Mouse (Mus musculus): ENCODE data around the gene Grin3b. TPM values are rescaled to one million over a fixed set of nuclear protein-coding genes. Genes with fewer than 3 reads are reported as not detected.

Gene Grin3b
- polyA plus RNA-seq, 1 experiment from 2014 or later = 0.08 TPM

DNA sequence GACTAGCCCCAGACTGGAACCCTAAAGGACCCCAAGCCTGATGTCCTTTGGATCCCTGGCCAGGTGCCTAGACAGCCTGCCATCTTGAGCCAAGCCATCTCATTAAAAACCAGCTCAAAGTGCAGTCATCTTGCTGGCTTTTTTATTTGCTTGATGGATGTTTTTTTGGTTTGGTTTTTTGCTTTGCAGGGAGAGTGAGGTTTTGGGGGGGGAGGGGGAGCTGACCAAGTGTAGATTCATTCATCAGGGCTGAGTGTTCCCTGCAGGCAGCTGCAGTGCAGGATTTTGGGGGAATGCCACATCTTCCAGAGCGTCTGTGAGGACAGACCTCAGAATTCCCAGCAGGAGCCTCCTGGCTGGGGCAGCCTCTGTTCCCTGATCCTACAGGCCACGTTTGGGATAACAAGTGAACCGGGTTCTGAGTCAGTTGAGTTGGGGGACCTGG, 1.4 kb upstream of the Grin3b start:
- peaks cover 35% of the 10 kb centered on the region for H3K27me3 ChIP-seq (ENCODE audit: control insufficient read depth, insufficient read depth, low read depth, low read length)
- H3K27ac ChIP-seq (ENCODE audit: low read length) = no peak overlapping the region
- no peak overlapping the region for H3K4me2 ChIP-seq (ENCODE audit: low read depth, low read length)
- no peak for ATAC-seq (ENCODE audit: low read depth)
- no peaks in the 10 kb centered on the region for H3K9me3 ChIP-seq (replicated peaks; ENCODE audit: control insufficient read depth, low read length)
- no peak overlapping the region for H3K4me3 ChIP-seq (ENCODE audit: low read depth, low read length)
- H3K9ac ChIP-seq (ENCODE audit: low read depth, low read length) = no peak overlapping the region
- WGBS (ENCODE audit: insufficient replicate concordance) = 27% methylated on average over 3 of the region's 3 CpGs
- peaks cover 3% of the 10 kb centered on the region; the same call in 1 of the 2 replicates for H3K4me1 ChIP-seq (ENCODE audit: control insufficient read depth, low read depth, low read length)
- peaks cover 21% of the 10 kb centered on the region for H3K36me3 ChIP-seq (ENCODE audit: control insufficient read depth, insufficient read depth)

DNA sequence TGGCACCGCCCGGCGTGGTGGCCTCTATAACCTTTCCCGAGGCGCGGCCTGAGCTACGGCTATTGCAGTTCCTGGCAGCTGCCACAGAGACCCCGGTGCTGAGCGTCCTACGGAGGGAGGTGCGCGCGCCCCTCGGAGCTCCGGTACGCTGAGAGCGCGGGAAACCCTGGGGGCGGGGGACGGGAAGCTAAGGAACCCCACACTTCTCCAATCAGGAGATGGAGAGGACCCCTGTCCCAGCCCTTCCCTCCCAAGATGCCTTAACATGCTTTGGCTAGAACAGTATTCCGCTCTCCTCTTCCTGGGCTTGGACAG, 625 bp downstream of the Grin3b start:
- Histone ChIP-seq H3K4me3 (ENCODE audit: low read depth, low read length) (peak overlapping the region; percentile 16), H3K4me2 (ENCODE audit: low read depth, low read length) (peak overlapping the region; percentile 40), H3K4me1 (ENCODE audit: control insufficient read depth, low read depth, low read length) (peaks cover 3% of the 10 kb centered on the region), H3K36me3 (ENCODE audit: control insufficient read depth, insufficient read depth) (peaks cover 16% of the 10 kb centered on the region), H3K27me3 (ENCODE audit: control insufficient read depth, insufficient read depth, low read depth, low read length) (peaks cover 35% of the 10 kb centered on the region), H3K27ac (ENCODE audit: low read length) (no peak overlapping the region), H3K9me3 (replicated peaks; ENCODE audit: control insufficient read depth, low read length) (peaks cover 3% of the 10 kb centered on the region), H3K9ac (ENCODE audit: low read depth, low read length) (no peak overlapping the region)
- 7% methylated on average over 21 of the region's 21 CpGs for WGBS (ENCODE audit: insufficient replicate concordance)
- no peak for ATAC-seq (ENCODE audit: low read depth)

DNA sequence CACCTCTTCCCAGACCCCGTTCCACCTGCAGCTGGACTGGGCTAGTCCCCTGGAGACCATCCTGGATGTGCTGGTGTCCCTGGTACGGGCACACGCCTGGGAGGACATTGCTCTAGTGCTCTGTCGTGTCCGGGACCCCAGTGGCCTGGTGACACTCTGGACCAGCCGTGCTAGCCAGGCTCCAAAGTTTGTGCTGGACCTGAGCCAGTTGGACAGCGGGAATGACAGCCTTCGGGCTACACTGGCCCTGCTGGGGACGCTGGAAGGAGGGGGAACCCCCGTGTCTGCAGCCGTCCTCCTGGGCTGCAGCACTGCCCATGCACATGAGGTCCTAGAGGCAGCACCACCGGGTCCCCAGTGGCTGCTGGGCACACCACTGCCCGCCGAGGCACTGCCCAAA, 2.3 kb downstream of the Grin3b start:
- Histone ChIP-seq H3K9ac (ENCODE audit: low read depth, low read length) (no peak overlapping the region), H3K4me1 (ENCODE audit: control insufficient read depth, low read depth, low read length) (peaks cover 3% of the 10 kb centered on the region), H3K27me3 (ENCODE audit: control insufficient read depth, insufficient read depth, low read depth, low read length) (peaks cover 35% of the 10 kb centered on the region), H3K9me3 (replicated peaks; ENCODE audit: control insufficient read depth, low read length) (peaks cover 20% of the 10 kb centered on the region), H3K27ac (ENCODE audit: low read length) (no peak overlapping the region), H3K4me3 (ENCODE audit: low read depth, low read length) (no peak overlapping the region), H3K4me2 (ENCODE audit: low read depth, low read length) (no peak overlapping the region), H3K36me3 (ENCODE audit: control insufficient read depth, insufficient read depth) (peaks cover 26% of the 10 kb centered on the region)
- WGBS (ENCODE audit: insufficient replicate concordance) = 49% methylated on average over 14 of the region's 14 CpGs
- peak; percentile 48; the same call in 1 of the 2 replicates for ATAC-seq (ENCODE audit: low read depth)

DNA sequence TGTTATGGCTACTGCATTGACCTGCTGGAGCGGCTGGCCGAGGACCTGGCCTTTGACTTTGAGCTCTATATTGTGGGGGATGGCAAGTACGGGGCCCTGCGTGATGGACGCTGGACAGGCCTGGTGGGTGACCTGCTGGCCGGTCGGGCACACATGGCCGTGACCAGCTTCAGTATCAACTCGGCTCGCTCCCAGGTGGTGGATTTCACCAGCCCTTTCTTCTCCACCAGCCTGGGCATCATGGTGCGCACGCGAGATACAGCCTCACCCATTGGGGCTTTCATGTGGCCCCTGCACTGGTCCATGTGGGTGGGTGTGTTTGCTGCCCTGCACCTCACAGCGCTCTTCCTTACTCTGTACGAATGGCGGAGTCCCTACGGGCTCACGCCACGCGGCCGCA, 3.6 kb downstream of the Grin3b start:
- Histone ChIP-seq H3K36me3 (ENCODE audit: control insufficient read depth, insufficient read depth) (peaks cover 39% of the 10 kb centered on the region), H3K9ac (ENCODE audit: low read depth, low read length) (no peak overlapping the region), H3K27ac (ENCODE audit: low read length) (no peak overlapping the region), H3K4me1 (ENCODE audit: control insufficient read depth, low read depth, low read length) (peaks cover 3% of the 10 kb centered on the region), H3K27me3 (ENCODE audit: control insufficient read depth, insufficient read depth, low read depth, low read length) (peaks cover 35% of the 10 kb centered on the region), H3K4me3 (ENCODE audit: low read depth, low read length) (no peak overlapping the region), H3K9me3 (replicated peaks; ENCODE audit: control insufficient read depth, low read length) (peaks cover 28% of the 10 kb centered on the region), H3K4me2 (ENCODE audit: low read depth, low read length) (no peak overlapping the region)
- WGBS (ENCODE audit: insufficient replicate concordance) = 85% methylated on average over 21 of the region's 21 CpGs
- no peak for ATAC-seq (ENCODE audit: low read depth)

DNA sequence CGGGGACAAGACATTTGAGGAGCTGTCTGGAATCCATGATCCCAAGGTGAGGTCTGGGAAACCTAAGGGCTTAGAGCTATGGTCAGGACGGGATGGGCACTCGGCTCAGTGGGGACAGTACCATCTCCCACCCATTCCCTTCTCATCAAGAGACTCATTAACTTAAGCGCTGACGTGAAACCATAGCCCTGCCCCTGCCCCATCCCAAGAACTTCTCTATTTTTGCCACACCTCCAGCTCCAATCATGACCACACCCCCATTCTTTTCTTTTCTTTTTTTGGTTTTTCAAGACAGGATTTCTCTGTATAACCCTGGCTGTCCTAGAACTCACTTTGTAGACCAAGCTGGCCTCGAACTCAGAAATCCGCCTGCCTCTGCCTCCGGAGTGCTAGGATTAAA, 4.2 kb downstream of the Grin3b start:
- WGBS (ENCODE audit: insufficient replicate concordance) = 60% methylated on average over 8 of the region's 8 CpGs
- H3K36me3 ChIP-seq (ENCODE audit: control insufficient read depth, insufficient read depth) = peaks cover 41% of the 10 kb centered on the region
- no peak overlapping the region for H3K4me2 ChIP-seq (ENCODE audit: low read depth, low read length)
- no peak overlapping the region for H3K27ac ChIP-seq (ENCODE audit: low read length)
- H3K27me3 ChIP-seq (ENCODE audit: control insufficient read depth, insufficient read depth, low read depth, low read length) = peaks cover 29% of the 10 kb centered on the region
- H3K4me1 ChIP-seq (ENCODE audit: control insufficient read depth, low read depth, low read length) = peaks cover 3% of the 10 kb centered on the region
- no peak for ATAC-seq (ENCODE audit: low read depth)
- H3K9me3 ChIP-seq (replicated peaks; ENCODE audit: control insufficient read depth, low read length) = peaks cover 28% of the 10 kb centered on the region
- no peak overlapping the region for H3K9ac ChIP-seq (ENCODE audit: low read depth, low read length)
- no peak overlapping the region for H3K4me3 ChIP-seq (ENCODE audit: low read depth, low read length)

DNA sequence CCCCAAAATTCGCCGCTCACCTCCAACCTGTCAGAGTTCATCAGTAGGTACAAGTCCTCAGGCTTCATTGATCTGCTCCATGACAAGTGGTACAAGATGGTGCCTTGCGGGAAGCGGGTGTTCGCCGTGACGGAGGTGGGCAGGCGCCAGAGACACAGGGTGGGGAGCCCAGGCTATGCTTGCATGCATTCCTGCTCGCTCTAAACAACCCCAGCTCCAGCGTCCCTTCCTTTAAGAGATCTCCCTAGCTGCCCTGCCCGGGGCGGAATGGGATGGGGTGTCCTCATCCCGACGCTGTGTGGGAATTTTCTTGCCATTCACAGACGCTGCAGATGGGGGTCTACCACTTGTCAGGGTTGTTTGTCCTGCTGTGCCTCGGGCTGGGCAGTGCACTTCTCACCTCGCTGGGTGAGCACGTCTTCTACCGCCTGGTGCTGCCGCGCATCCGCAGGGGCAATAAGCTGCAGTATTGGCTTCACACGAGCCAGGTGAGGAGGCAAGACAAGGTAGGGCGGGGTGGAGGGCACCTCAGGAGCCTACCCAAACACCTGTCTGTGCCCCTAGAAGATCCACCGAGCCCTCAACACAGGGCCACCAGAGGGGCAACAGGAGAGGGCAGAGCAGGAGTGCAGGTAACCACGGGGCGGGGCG, 5.7 kb downstream of the Grin3b start:
- Histone ChIP-seq H3K27ac (ENCODE audit: low read length) (no peak overlapping the region), H3K4me2 (ENCODE audit: low read depth, low read length) (no peak overlapping the region), H3K4me1 (ENCODE audit: control insufficient read depth, low read depth, low read length) (peaks cover 3% of the 10 kb centered on the region), H3K4me3 (ENCODE audit: low read depth, low read length) (no peak overlapping the region), H3K9ac (ENCODE audit: low read depth, low read length) (no peak overlapping the region), H3K36me3 (ENCODE audit: control insufficient read depth, insufficient read depth) (peaks cover 41% of the 10 kb centered on the region), H3K9me3 (replicated peaks; ENCODE audit: control insufficient read depth, low read length) (peaks cover 28% of the 10 kb centered on the region), H3K27me3 (ENCODE audit: control insufficient read depth, insufficient read depth, low read depth, low read length) (peaks cover 15% of the 10 kb centered on the region)
- no peak for ATAC-seq (ENCODE audit: low read depth)
- WGBS (ENCODE audit: insufficient replicate concordance) = 88% methylated on average over 28 of the region's 28 CpGs

DNA sequence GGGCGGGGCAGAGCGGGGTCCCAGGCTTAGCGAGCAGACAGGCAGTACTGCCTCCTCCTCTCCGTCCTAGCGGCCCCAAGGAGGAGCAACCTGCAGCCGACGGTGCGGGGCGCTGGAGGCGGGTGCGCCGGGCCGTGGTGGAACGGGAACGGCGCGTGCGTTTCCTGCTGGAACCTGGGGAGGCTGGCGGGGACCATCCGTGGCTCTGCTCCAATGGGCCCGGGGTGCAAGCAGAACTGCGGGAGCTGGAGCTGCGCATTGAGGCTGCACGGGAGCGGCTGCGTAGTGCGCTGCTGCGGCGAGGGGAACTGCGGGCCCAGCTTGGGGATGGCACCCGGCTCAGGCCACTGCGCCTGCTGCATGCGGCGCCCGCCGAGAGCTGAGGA, 6.2 kb downstream of the Grin3b start:
- Histone ChIP-seq H3K27ac (ENCODE audit: low read length) (no peak overlapping the region), H3K9me3 (replicated peaks; ENCODE audit: control insufficient read depth, low read length) (peaks cover 28% of the 10 kb centered on the region), H3K4me3 (ENCODE audit: low read depth, low read length) (no peak overlapping the region), H3K4me2 (ENCODE audit: low read depth, low read length) (no peak overlapping the region), H3K27me3 (ENCODE audit: control insufficient read depth, insufficient read depth, low read depth, low read length) (peaks cover 10% of the 10 kb centered on the region), H3K9ac (ENCODE audit: low read depth, low read length) (no peak overlapping the region), H3K36me3 (ENCODE audit: control insufficient read depth, insufficient read depth) (peaks cover 41% of the 10 kb centered on the region), H3K4me1 (ENCODE audit: control insufficient read depth, low read depth, low read length) (peaks cover 3% of the 10 kb centered on the region)
- ATAC-seq (ENCODE audit: low read depth) = no peak
- 94% methylated on average over 35 of the region's 36 CpGs for WGBS (ENCODE audit: insufficient replicate concordance)

DNA sequence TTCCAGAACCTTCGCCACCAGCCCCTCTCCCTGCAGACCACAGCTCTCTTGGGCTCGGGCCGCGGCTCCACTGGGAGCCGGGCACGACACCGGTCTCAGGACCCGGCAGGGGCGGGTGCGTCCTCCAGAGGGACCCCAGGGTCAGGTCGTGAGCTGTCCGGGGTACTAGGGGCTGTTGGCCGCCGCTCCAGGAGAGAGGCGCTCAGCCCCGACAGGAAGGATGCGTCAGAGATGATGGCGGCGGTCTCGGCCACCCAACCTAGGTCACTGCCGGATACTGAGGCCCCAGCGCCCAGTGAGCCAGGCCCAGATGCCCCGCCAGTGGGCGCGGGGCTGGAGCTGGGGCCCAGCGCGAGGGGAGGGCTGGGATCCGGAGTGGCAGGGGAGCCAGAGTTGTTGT, 6.8 kb downstream of the Grin3b start:
- H3K4me2 ChIP-seq (ENCODE audit: low read depth, low read length) = no peak overlapping the region
- no peak overlapping the region for H3K27ac ChIP-seq (ENCODE audit: low read length)
- 93% methylated on average over 28 of the region's 28 CpGs for WGBS (ENCODE audit: insufficient replicate concordance)
- peaks cover 28% of the 10 kb centered on the region for H3K9me3 ChIP-seq (replicated peaks; ENCODE audit: control insufficient read depth, low read length)
- H3K36me3 ChIP-seq (ENCODE audit: control insufficient read depth, insufficient read depth) = peaks cover 41% of the 10 kb centered on the region
- ATAC-seq (ENCODE audit: low read depth) = no peak
- no peak overlapping the region for H3K4me3 ChIP-seq (ENCODE audit: low read depth, low read length)
- H3K27me3 ChIP-seq (ENCODE audit: control insufficient read depth, insufficient read depth, low read depth, low read length) = peaks cover 3% of the 10 kb centered on the region
- H3K4me1 ChIP-seq (ENCODE audit: control insufficient read depth, low read depth, low read length) = peaks cover 4% of the 10 kb centered on the region
- H3K9ac ChIP-seq (ENCODE audit: low read depth, low read length) = no peak overlapping the region

DNA sequence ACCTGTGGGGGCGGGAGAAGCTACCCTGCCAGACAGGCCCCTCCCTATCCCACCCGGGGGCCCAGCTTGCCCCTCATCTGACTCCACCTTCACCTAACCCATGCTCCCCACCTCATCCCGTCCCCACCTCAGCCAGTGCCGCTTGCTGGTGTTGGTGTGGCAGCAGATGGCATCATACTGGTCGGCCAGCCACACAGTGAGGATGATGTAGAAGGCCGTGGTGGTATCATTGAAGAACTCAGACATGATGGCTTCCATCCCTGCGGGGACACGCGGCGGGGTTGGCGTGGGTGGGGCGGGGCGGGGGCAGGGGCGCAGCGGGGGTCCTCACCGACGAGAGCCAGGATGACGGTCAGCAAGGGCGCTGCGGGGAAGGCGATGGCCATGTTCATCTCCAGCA, 7.5 kb downstream of the Grin3b start:
- Histone ChIP-seq H3K4me2 (ENCODE audit: low read depth, low read length) (no peak overlapping the region), H3K36me3 (ENCODE audit: control insufficient read depth, insufficient read depth) (peaks cover 41% of the 10 kb centered on the region), H3K27ac (ENCODE audit: low read length) (no peak overlapping the region), H3K27me3 (ENCODE audit: control insufficient read depth, insufficient read depth, low read depth, low read length) (no peaks in the 10 kb centered on the region; the same call in 1 of the 2 replicates), H3K9me3 (replicated peaks; ENCODE audit: control insufficient read depth, low read length) (peaks cover 28% of the 10 kb centered on the region), H3K4me3 (ENCODE audit: low read depth, low read length) (no peak overlapping the region), H3K4me1 (ENCODE audit: control insufficient read depth, low read depth, low read length) (peaks cover 8% of the 10 kb centered on the region), H3K9ac (ENCODE audit: low read depth, low read length) (no peak overlapping the region)
- WGBS (ENCODE audit: insufficient replicate concordance) = 94% methylated on average over 21 of the region's 21 CpGs
- ATAC-seq (ENCODE audit: low read depth) = no peak
